Mouse (Mus musculus): ENCODE measurements around the gene Lsm10. TPM values are rescaled to one million over a fixed set of nuclear protein-coding genes. Genes with fewer than 3 reads are reported as not detected.

Gene Lsm10
- polyA plus RNA-seq, 1 experiment from 2014 or later = 42.1 TPM

DNA sequence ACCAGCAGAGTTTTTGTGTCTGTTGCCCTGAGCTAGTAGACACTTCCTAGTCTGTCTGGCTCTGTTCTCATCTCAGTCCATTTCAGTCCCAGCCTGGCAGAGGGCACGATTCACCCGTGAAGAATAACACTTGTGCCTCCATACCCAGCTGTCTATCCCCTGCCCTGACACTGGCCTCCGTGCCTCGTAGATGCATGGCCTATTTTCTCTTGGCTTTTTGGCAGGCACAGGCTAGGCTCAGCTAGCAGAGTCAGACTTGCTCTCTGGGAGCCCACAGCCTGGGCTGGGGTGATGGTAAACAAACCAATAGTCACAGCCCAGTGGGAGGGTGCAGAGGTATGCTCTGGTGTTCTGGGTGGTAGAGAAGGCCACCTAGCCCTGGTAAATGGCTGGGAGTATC, 16.8 kb downstream of the Lsm10 start:
- no peak overlapping the region for H3K9ac ChIP-seq (replicated peaks)
- peaks cover 31% of the 10 kb centered on the region for H3K4me1 ChIP-seq
- no peak for ATAC-seq (ENCODE audit: low FRiP score, low read depth)
- H3K36me3 ChIP-seq = peaks cover 4% of the 10 kb centered on the region; the same call in 1 of the 2 replicates
- no peak overlapping the region for H3K4me2 ChIP-seq (replicated peaks)
- H3K27ac ChIP-seq (replicated peaks) = no peak overlapping the region
- H3K9me3 ChIP-seq = no peaks in the 10 kb centered on the region
- no peak overlapping the region for H3K4me3 ChIP-seq
- 76% methylated on average over 4 of the region's 4 CpGs for WGBS
- H3K27me3 ChIP-seq = no peaks in the 10 kb centered on the region

DNA sequence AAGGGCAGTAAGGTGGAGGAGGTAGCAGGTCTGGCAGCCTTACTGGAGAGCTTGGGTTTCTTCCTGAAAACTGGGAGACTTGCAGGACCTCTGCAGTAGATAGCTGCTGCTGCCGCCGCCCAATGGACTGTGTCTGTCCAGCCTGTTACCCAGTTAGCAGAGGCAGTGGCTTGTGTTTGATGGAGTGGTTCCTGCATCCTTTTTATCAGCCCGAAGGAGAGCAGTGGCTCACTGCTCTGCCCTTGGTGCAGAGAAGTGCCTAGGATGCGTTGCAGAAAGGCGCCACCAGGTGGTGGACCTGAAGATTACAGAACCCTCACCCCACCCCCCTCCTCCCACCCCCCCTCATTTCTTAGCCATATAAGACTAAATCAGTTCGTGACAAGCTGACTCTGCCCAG, 17.5 kb downstream of the Lsm10 start:
- Histone ChIP-seq H3K4me2 (replicated peaks) (no peak overlapping the region), H3K27me3 (no peaks in the 10 kb centered on the region), H3K4me1 (peaks cover 24% of the 10 kb centered on the region), H3K4me3 (no peak overlapping the region), H3K9me3 (no peaks in the 10 kb centered on the region), H3K9ac (replicated peaks) (no peak overlapping the region), H3K27ac (replicated peaks) (no peak overlapping the region), H3K36me3 (peaks cover 4% of the 10 kb centered on the region)
- no peak for ATAC-seq (ENCODE audit: low FRiP score, low read depth)
- WGBS = 30% methylated on average over 6 of the region's 6 CpGs

DNA sequence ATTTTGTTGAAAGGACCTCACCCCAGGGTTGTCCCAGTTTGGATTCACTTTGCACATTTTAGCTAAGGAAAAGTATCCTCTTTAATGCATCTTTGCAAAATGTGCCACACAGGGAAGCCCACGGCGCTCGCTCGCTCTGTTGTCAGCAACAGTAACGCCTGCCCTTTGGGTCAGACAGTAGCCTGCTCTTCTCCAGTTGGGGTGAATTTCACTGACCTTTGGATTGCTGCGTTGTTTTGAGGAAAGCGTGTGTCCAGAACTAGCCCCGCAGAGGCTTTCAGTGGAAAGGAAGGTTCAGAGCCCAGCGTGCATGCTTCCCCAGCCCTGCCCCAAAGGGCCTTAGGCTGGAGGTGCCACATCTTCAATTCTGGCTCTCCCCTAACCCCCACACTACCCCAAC, 19.0 kb downstream of the Lsm10 start:
- H3K4me1 ChIP-seq = peaks cover 16% of the 10 kb centered on the region
- no peak overlapping the region for H3K9ac ChIP-seq (replicated peaks)
- H3K4me2 ChIP-seq (replicated peaks) = no peak overlapping the region
- H3K36me3 ChIP-seq = peaks cover 4% of the 10 kb centered on the region
- no peaks in the 10 kb centered on the region for H3K9me3 ChIP-seq
- no peak for ATAC-seq (ENCODE audit: low FRiP score, low read depth)
- H3K27ac ChIP-seq (replicated peaks) = no peak overlapping the region
- H3K4me3 ChIP-seq = no peak overlapping the region
- no peaks in the 10 kb centered on the region for H3K27me3 ChIP-seq
- 90% methylated on average over 9 of the region's 9 CpGs for WGBS

DNA sequence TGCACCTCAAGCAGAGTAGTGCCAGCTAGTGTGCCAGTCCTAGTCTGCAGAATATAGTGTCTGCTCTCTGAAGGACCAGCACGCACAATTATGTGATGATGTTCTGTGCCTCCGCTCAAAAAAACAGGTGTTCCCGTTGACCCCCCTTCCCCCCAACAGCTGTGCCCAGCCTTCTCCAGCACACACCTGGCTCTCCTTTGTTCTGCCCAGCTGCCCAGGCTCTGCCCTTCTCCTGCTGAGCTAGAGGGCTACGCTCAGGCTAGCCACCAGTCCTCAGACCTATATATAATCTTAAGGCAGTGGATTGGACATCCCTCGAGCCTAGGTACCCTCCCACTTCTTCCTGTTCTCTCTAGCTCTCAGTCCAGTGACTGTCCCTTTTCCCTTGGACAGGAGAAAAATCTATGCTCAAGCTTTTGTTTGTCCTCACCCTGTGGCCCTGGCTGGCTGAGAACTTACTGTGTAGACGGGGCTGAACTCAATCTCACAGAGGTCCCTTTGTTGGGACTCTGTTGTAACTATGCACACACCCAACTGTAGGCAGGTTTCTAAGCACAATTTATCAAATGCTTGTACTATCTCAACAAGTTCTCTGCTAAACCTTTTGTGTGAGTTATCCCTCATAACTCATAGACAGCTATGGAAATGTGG, 19.6 kb downstream of the Lsm10 start:
- H3K4me3 ChIP-seq = no peak overlapping the region
- H3K4me1 ChIP-seq = peaks cover 10% of the 10 kb centered on the region
- H3K9me3 ChIP-seq = no peaks in the 10 kb centered on the region
- no peak overlapping the region for H3K27ac ChIP-seq (replicated peaks)
- 86% methylated on average over 6 of the region's 6 CpGs for WGBS
- H3K9ac ChIP-seq (replicated peaks) = 0 out of 2 replicates have a peak overlapping the region, but pooled peaks have one; percentile 15
- ATAC-seq (ENCODE audit: low FRiP score, low read depth) = no peak
- peaks cover 7% of the 10 kb centered on the region for H3K36me3 ChIP-seq
- H3K4me2 ChIP-seq (replicated peaks) = no peak overlapping the region
- H3K27me3 ChIP-seq = no peaks in the 10 kb centered on the region

DNA sequence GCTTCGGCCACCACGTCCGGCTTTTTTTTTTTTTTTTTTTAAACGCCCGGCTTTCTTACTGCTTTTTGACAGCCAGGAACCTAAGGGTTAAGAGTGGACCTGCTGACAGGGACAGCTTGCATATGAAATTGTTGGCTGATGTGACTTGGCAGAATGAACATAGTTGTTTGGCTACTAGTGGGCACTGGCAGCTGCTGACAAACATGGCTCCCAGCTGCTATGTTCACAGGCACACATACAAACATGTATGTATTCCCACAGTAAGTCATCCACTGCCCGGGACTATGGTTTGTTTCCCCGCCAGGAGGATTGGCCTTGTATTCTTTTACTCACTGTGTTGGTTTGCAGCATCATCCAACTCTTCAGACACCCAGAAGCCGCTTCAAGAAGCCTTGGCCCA, 20.7 kb downstream of the Lsm10 start:
- H3K27ac ChIP-seq (replicated peaks) = no peak overlapping the region
- no peak for ATAC-seq (ENCODE audit: low FRiP score, low read depth)
- peaks cover 16% of the 10 kb centered on the region for H3K36me3 ChIP-seq
- H3K27me3 ChIP-seq = no peaks in the 10 kb centered on the region
- 86% methylated on average over 8 of the region's 8 CpGs for WGBS
- no peak overlapping the region for H3K4me3 ChIP-seq
- H3K9me3 ChIP-seq = peaks cover 7% of the 10 kb centered on the region
- peaks cover 5% of the 10 kb centered on the region; the same call in 1 of the 2 replicates for H3K4me1 ChIP-seq
- no peak overlapping the region for H3K9ac ChIP-seq (replicated peaks)
- H3K4me2 ChIP-seq (replicated peaks) = no peak overlapping the region

DNA sequence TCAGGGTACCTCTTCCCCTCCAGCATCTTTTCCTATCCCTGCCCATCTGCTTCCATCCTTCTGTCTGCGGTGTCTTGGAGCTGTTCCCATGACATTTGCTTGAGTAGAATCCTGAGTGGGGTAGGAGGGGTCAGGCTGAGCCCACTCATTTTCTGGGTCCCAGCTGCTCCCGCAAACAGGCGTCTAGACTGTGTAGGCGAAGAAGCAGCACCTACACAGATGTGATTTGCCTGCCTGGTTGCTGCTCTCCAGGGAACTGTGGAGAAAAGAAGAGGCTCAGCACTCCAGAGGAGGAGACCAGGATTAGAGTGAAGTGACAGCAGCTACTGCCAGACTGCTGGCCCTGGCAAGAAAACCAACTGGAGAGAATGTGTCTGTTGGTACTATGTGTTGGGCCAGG, 22.2 kb downstream of the Lsm10 start:
- ATAC-seq (ENCODE audit: low FRiP score, low read depth) = no peak
- Histone ChIP-seq H3K4me2 (replicated peaks) (no peak overlapping the region), H3K9ac (replicated peaks) (no peak overlapping the region), H3K9me3 (peaks cover 7% of the 10 kb centered on the region), H3K4me3 (no peak overlapping the region), H3K36me3 (peaks cover 18% of the 10 kb centered on the region), H3K27ac (replicated peaks) (no peak overlapping the region), H3K4me1 (peaks cover 5% of the 10 kb centered on the region; the same call in 1 of the 2 replicates), H3K27me3 (no peaks in the 10 kb centered on the region)
- WGBS = 90% methylated on average over 4 of the region's 4 CpGs

DNA sequence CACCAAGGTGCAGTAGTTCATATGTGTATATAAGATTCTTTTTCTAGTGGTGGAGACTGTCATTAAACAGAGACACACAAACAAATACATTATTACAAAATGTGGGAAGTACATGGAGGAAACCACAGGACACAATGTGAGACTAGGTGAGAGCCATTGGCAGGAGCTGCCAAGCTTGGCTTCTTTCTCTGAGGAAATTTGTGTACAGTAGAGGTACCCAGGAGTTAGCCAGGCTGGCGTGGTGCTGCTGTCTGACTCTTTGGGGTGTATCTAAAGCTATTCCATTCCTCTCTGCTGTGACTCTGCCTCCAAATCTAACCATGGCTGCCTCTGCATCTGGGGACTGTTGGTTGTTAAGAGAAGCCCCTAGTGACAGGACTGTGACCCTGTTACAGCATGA, 22.6 kb downstream of the Lsm10 start:
- Histone ChIP-seq H3K4me3 (no peak overlapping the region), H3K36me3 (peaks cover 22% of the 10 kb centered on the region), H3K4me2 (replicated peaks) (no peak overlapping the region), H3K4me1 (peaks cover 5% of the 10 kb centered on the region; the same call in 1 of the 2 replicates), H3K9me3 (peaks cover 7% of the 10 kb centered on the region), H3K9ac (replicated peaks) (no peak overlapping the region), H3K27ac (replicated peaks) (no peak overlapping the region), H3K27me3 (no peaks in the 10 kb centered on the region)
- ATAC-seq (ENCODE audit: low FRiP score, low read depth) = no peak
- 92% methylated on average over 1 of the region's 1 CpGs for WGBS

DNA sequence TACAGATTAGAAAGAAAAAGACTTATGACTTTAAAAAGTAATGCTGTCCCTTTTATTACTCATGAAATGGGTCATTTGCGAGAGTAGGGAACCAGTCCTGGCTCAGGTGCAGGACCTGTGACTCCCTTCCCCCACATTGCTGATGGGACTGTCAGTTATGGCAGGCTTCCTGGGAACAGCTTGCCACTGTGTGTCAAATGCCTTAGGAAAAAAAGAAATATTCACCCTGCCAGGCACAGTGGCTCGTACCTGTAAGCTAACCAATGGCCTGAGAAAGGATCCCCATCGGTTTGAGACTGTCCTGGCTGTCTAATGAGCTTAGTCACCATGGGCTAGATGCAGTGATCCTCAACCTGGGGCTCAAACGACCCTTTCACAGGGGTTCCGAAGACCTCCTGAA, 23.6 kb downstream of the Lsm10 start:
- Histone ChIP-seq H3K9me3 (peaks cover 7% of the 10 kb centered on the region), H3K27ac (replicated peaks) (no peak overlapping the region), H3K4me3 (no peak overlapping the region), H3K36me3 (peaks cover 30% of the 10 kb centered on the region), H3K9ac (replicated peaks) (no peak overlapping the region), H3K27me3 (no peaks in the 10 kb centered on the region), H3K4me1 (peaks cover 5% of the 10 kb centered on the region; the same call in 1 of the 2 replicates), H3K4me2 (replicated peaks) (no peak overlapping the region)
- WGBS = 91% methylated on average over 5 of the region's 5 CpGs
- no peak for ATAC-seq (ENCODE audit: low FRiP score, low read depth)

DNA sequence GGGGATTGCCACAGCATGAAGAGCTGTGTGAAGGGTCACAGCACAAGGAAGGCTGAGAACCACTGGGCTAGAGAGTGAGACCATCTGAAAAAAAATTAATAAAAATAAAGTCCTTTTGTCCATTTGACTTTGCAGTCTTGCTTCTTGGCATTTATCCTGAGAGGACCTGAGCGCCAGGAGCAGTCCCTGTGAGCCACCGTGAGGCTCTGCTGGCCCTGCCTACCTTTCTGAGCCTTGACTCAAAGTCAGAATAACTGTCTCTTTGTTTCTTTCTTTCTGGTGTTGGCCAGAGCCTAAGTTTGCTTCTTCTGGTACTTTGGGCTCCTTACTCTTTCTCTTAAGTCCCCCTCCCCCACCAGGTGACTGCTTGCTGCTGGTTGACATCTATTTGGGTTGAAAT, 24.1 kb downstream of the Lsm10 start:
- H3K4me3 ChIP-seq = no peak overlapping the region
- H3K4me2 ChIP-seq (replicated peaks) = no peak overlapping the region
- WGBS = 93% methylated on average over 2 of the region's 2 CpGs
- no peak for ATAC-seq (ENCODE audit: low FRiP score, low read depth)
- H3K36me3 ChIP-seq = peaks cover 34% of the 10 kb centered on the region
- H3K4me1 ChIP-seq = peaks cover 5% of the 10 kb centered on the region; the same call in 1 of the 2 replicates
- H3K9ac ChIP-seq (replicated peaks) = no peak overlapping the region
- no peaks in the 10 kb centered on the region for H3K27me3 ChIP-seq
- H3K9me3 ChIP-seq = peaks cover 7% of the 10 kb centered on the region
- no peak overlapping the region for H3K27ac ChIP-seq (replicated peaks)

DNA sequence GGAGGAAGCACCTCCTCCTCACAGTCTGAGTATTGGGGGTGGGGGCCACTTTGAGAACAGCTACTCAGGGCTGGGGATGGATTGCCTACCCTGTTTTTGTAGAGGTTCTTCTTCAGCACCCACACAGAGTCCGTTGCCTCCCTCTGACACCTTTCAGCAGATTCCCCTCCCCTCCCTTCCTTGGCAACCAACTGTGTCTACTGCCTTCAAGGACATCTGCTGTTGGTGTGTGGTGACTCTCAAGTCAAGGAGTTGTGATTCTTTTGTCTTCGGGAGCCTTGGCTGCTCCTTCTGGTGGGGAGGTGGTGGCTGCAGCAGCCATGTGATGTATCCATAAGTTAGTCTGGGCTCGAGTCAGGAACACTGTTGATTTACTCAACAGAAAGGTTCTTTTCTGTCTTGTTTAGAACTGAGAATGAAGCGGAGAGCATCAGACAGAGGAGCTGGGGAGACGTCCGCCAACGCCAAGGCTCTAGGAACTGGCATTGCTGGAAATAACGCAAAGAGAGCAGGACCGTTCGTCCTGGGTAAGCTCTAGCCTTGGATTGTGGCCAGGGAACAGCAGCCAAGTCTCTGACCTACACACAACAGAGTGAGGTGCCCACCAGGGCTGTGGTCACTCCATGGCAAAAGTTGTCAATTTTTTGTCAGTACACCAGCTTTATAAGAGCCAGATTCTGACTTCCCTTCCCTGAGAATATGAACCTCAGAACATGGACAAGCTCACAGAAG, 27.1 kb downstream of the Lsm10 start:
- WGBS = 88% methylated on average over 10 of the region's 10 CpGs
- H3K4me2 ChIP-seq (replicated peaks) = no peak overlapping the region
- H3K9me3 ChIP-seq = peaks cover 7% of the 10 kb centered on the region
- H3K27ac ChIP-seq (replicated peaks) = no peak overlapping the region
- no peaks in the 10 kb centered on the region for H3K4me1 ChIP-seq
- no peak overlapping the region for H3K4me3 ChIP-seq
- peaks cover 50% of the 10 kb centered on the region for H3K36me3 ChIP-seq
- no peak overlapping the region for H3K9ac ChIP-seq (replicated peaks)
- ATAC-seq (ENCODE audit: low FRiP score, low read depth) = no peak
- H3K27me3 ChIP-seq = no peaks in the 10 kb centered on the region

DNA sequence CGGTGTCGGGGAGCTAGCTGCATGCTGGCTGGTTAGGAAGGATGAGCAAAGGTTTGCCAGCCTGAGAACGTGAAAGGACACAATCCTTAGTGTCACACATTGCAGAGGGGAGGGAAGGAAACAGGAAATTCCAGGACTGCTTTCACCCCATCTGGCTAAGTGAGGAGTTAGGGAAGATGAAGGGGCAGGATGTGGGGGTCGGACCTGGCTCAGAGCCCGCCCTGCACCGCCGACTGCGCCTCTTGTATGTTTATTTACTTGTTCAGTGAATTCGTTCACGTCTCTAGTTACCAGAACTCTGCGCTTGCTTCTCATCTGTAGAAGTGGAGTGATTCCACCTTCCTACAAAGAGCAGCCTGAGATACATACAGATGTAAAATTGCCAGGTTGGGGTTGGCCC, 34.1 kb downstream of the Lsm10 start:
- H3K9ac ChIP-seq (replicated peaks) = no peak overlapping the region
- 81% methylated on average over 11 of the region's 11 CpGs for WGBS
- no peak for ATAC-seq (ENCODE audit: low FRiP score, low read depth)
- H3K36me3 ChIP-seq = peaks cover 66% of the 10 kb centered on the region
- no peaks in the 10 kb centered on the region for H3K27me3 ChIP-seq
- no peak overlapping the region for H3K27ac ChIP-seq (replicated peaks)
- no peaks in the 10 kb centered on the region for H3K9me3 ChIP-seq
- peaks cover 12% of the 10 kb centered on the region for H3K4me1 ChIP-seq
- no peak overlapping the region for H3K4me2 ChIP-seq (replicated peaks)
- H3K4me3 ChIP-seq = no peak overlapping the region

DNA sequence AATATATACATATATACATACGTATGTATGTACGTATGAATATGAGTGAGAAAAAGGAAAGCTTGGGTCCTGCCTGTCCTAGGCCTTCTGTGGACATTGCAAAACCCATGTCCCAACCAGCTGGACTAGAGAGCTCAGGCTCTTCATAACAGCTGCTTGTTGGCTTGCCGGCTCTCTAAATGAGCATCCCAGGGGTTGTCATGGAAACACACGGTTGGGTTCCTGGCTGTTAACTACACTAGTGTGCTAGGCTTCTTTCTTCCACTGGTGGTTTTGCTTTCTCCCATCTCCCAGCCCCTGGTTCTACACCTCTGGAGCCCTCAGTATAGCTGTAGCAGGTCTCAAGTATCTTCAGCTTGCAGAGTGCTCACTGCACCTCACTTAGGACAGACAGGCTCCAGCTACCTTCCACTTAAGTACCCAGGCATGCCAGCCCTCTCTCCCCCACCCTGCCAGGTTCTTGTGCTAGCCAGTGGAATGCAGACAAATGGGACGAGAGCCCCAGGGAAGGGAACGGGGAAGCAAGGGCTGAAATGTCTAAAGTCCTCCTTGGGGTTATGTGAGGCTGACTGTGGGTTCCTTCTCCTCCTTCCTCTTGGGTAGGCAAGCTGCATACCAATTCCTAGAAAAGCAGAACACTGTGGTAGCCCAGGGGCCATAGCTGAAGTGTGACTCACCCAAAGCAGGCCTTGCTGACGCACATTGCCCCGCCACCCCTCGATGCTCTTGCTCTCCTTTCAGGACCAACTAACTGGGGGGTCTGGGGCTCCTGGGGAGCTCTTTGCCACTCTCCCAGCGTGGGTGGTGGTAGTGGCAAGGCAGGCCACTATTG, 35.1 kb downstream of the Lsm10 start:
- 65% methylated on average over 10 of the region's 10 CpGs for WGBS
- 0 out of 2 replicates have a peak overlapping the region, but pooled peaks have one; percentile 0 for H3K27ac ChIP-seq (replicated peaks)
- H3K9ac ChIP-seq (replicated peaks) = no peak overlapping the region
- no peaks in the 10 kb centered on the region for H3K27me3 ChIP-seq
- H3K36me3 ChIP-seq = peaks cover 67% of the 10 kb centered on the region
- H3K4me1 ChIP-seq = peaks cover 12% of the 10 kb centered on the region
- ATAC-seq (ENCODE audit: low FRiP score, low read depth) = no peak
- H3K9me3 ChIP-seq = no peaks in the 10 kb centered on the region
- no peak overlapping the region for H3K4me2 ChIP-seq (replicated peaks)
- no peak overlapping the region for H3K4me3 ChIP-seq

Measured in midbrain, embryonic 12.5 days (tissue).